Mouse (Mus musculus) heart, embryonic 14.5 days (tissue): ENCODE measurements around the gene Hoxd4. TPM values are rescaled to one million over a fixed set of nuclear protein-coding genes. Genes with fewer than 3 reads are reported as not detected.

Experiments used
- ATAC-seq: fragments of 200-750 bp; cut with Nextera tagmentation; 2 replicates; pipeline ENCODE4 v1.8.0; 2017; ENCODE audit warnings: low read depth, moderate TSS enrichment; ENCODE audit not compliant: insufficient number of reproducible peaks, insufficient read depth, low FRiP score
- H3K27ac ChIP-seq, 2 experiments: fragments of 200-500 bp in 1 of 2; fragments of 300-500 bp in 1 of 2; sonication (generic) in 1 of 2; replicated peaks in 1 of 2; 2 replicates each; pipeline ENCODE4 v1.5.1; 2012 to 2014; ENCODE audit warnings: low read depth in 2 of 2, low read length in 2 of 2, control low read depth in 1 of 2, mild to moderate bottlenecking in 1 of 2, mixed read lengths in 1 of 2; ENCODE audit not compliant: control insufficient read depth in 1 of 2, insufficient read depth in 1 of 2
- H3K27me3 ChIP-seq: fragments of 300-500 bp; sonication (generic); 2 replicates; pipeline ENCODE4 v1.6.1; 2014; ENCODE audit warnings: mild to moderate bottlenecking, low read length, control low read depth; ENCODE audit not compliant: control insufficient read depth, insufficient read depth
- H3K36me3 ChIP-seq: fragments of 300-500 bp; sonication (generic); 2 replicates; pipeline ENCODE4 v1.6.1; 2014; ENCODE audit warnings: mild to moderate bottlenecking, control low read depth, low read length, mixed read lengths; ENCODE audit not compliant: control insufficient read depth, insufficient read depth
- H3K4me1 ChIP-seq, 2 experiments: fragments of 200-500 bp in 1 of 2; fragments of 300-500 bp in 1 of 2; sonication (generic) in 1 of 2; 2 replicates each; pipeline ENCODE4 v1.6.1; 2012 to 2014; ENCODE audit warnings: low read length in 2 of 2, control low read depth in 1 of 2, mixed read lengths in 1 of 2; ENCODE audit not compliant: control insufficient read depth in 2 of 2, insufficient read depth in 2 of 2
- H3K4me2 ChIP-seq: fragments of 300-500 bp; sonication (generic); 2 replicates; pipeline ENCODE4 v1.6.1; 2014; ENCODE audit warnings: mild to moderate bottlenecking, low read length
- H3K4me3 ChIP-seq, 2 experiments: fragments of 200-500 bp in 1 of 2; fragments of 300-500 bp in 1 of 2; sonication (generic) in 1 of 2; 2 replicates each; pipeline ENCODE4 v1.5.1; 2012 to 2014; ENCODE audit warnings: low read length in 2 of 2, mild to moderate bottlenecking in 2 of 2, control low read depth in 1 of 2, low read depth in 1 of 2, moderate library complexity in 1 of 2; ENCODE audit not compliant: control insufficient read depth in 1 of 2, insufficient read depth in 1 of 2
- H3K9ac ChIP-seq: fragments of 300-500 bp; sonication (generic); 2 replicates; pipeline ENCODE4 v1.6.1; 2014; ENCODE audit warnings: mild to moderate bottlenecking, low read length
- H3K9me3 ChIP-seq: fragments of 300-500 bp; sonication (generic); 2 replicates; pipeline ENCODE4 v1.6.1; 2016; ENCODE audit warnings: low read length, control low read depth; ENCODE audit not compliant: control insufficient read depth
- WGBS: fragments of 180-500 bp; shearing (Covaris S2); extraction: QIAGEN DNeasy Blood & Tissue Kit; methylation state at CpG from one replicate; pipeline ENCODE4 v1.1.7; 2014; 5-methylcytosine and 5-hydroxymethylcytosine counted together
- polyA plus RNA-seq: library from polyadenylated mRNA; unstranded; fragments of >200 nt; fragmentation: Nextera tagmentation; extraction: Ambion mirVana; gene quantifications from 2 replicates; pipeline ENCODE4 v1.2.1, GENCODE M21; 2014

The Hoxd4 gene
- polyA plus RNA-seq, 1 experiment from 2014 or later = 0.34 TPM

DNA sequence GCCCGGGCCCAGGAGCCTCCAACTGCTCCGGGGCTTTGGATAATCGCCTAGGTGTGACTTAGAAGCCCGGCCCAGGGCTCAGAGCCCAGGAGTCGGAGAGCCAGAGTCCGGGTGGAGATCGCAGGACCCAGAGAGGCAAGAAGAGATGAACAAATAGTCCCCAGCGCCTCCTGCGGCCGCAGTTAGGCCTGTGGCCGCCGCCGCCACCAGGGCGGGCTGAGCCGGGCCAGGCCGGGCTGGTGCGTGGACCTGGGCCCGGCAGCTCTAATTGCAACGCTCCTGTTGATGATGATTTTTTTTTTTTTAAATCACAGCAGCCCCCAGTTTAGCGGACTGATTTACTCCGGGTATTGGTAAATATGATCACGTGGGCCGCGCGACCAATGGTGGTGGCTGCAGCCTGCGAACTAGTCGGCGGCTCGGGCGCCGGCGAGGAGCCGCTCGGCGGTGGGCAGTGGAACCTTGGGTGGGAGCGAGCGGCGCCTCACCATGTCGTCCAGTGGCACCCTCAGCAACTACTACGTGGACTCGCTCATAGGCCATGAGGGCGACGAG, 14.1 kb upstream of the Hoxd4 start, which contains the start of gene Hoxd9:
TSS of gene Hoxd9 (plus strand) at position 161 of the 555 bp plus-strand sequence.
- Histone ChIP-seq H3K4me2 (peak within 1 kb of the TSS; percentile 69), H3K27ac (no peak within 1 kb of the TSS), H3K4me3 (peak within 1 kb of the TSS; percentile 31 to 42), H3K9me3 (no peaks in the 10 kb centered on the region), H3K36me3 (no peaks in the 10 kb centered on the region), H3K9ac (no peak within 1 kb of the TSS), H3K27me3 (peaks cover 99% of the 10 kb centered on the region), H3K4me1 (peaks cover 0 to 7% of the 10 kb centered on the region in 2 experiments; a peak in 2 of 4 replicates)
- under 1% methylated on average over 43 of the region's 43 CpGs for WGBS
- ATAC-seq = no peak; the same call in 1 of the 2 replicates

DNA sequence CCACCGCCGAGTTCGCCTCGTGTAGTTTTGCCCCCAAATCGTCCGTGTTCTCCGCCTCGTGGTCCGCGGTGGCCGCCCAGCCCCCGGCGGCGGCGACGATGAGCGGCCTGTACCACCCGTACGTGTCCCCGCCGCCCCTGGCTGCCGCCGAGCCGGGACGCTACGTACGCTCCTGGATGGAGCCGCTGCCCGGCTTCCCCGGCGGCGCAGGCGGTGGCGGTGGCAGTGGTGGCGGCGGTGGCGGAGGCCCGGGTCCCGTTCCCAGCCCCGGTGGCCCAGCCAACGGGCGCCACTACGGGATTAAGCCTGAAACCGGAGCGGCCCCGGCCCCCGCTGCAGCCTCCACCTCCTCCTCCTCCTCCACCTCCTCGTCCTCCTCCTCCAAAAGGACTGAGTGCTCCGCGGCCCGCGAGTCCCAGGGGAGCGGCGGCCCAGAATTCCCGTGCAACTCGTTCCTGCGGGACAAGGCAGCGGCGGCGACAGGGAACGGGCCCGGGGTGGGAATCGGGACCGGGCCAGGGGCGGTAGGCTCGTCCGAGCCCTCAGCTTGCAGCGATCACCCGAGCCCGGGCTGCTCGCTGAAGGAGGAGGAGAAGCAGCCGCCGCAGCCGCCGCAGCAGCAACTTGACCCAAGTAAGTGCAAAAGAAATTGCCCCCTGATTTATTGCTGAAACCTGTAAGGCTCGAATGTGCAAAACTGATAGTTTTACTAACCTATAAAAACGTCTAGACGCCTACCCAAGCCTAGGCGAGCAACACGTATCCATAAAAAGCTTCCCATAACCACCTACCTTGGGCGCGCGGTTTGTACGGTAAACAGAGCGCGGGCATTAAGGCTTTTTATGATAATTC, 13.3 kb upstream of the Hoxd4 start:
- Histone ChIP-seq H3K9ac (no peak overlapping the region), H3K36me3 (no peaks in the 10 kb centered on the region), H3K4me3 (peak overlapping the region; percentile 31 to 42), H3K4me1 (peaks cover 0 to 7% of the 10 kb centered on the region in 2 experiments; a peak in 2 of 4 replicates), H3K9me3 (no peaks in the 10 kb centered on the region), H3K27me3 (peaks cover 99% of the 10 kb centered on the region), H3K4me2 (peak overlapping the region; percentile 69), H3K27ac (no peak overlapping the region)
- ATAC-seq = no peak
- WGBS = under 1% methylated on average over 77 of the region's 86 CpGs

DNA sequence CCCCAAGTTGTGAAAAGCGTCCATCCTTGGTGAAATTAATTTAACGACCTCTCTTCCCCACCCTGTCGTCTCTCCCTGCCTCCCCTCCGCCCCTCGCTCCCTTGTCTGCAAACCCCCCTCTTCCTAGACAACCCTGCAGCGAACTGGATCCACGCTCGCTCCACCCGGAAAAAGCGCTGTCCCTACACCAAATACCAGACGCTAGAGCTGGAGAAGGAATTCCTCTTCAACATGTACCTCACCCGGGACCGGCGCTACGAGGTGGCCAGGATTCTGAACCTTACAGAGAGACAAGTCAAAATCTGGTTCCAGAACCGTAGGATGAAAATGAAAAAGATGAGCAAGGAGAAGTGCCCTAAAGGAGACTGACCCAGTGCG, 12.7 kb upstream of the Hoxd4 start:
- H3K4me3 ChIP-seq = no peak overlapping the region
- WGBS = 3% methylated on average over 17 of the region's 17 CpGs
- ATAC-seq = no peak

DNA sequence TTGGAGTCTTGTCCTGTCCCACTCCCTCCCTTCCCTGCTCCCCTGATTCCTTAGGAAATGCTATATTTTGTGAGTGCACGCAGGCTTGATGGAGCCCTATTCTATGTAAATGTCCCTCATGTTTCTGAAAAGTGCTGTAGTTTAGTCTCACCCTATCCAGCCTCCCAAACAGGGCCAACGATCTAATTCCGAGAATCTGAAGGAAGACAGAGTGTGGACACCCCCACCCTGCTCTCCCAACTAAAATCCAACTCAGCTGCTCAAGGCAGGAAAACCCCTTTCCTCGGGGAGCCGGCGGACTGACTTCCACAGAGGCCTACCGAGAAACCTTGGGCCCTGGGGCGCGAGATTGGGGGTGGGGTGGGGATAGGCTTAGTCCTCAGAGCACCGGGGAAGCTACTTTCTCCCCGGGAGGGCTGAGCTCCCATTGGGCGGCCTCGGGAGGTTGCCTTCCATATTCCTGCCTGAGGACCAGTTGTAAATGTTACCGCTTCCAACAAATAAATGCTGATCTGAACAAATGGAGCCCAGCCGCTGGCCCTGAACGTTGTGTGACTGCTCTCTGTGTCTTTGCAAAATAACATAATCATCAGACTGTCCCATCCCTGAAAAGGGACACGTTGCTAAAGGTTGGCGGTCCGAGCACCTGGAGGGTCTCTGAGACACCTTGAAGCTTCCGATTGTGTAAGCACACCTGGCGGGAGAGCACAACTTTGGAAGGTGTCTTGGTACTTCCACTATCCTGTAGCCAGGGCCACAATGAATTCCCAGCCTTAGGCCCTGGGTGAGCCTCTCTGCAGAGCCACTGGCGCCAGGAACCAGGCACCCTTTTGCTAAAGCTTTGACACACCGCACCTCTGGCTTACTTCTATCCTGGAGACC, 11.8 kb upstream of the Hoxd4 start:
- Histone ChIP-seq H3K4me1 (peaks cover 0 to 11% of the 10 kb centered on the region in 2 experiments; a peak in 3 of 4 replicates), H3K9ac (no peak overlapping the region), H3K27ac (no peak overlapping the region), H3K4me2 (no peak overlapping the region), H3K36me3 (no peaks in the 10 kb centered on the region), H3K9me3 (no peaks in the 10 kb centered on the region), H3K4me3 (no peak overlapping the region), H3K27me3 (peaks cover 99% of the 10 kb centered on the region)
- ATAC-seq = no peak
- 3% methylated on average over 23 of the region's 23 CpGs for WGBS

More for the DNA sequence above, 12.7 kb upstream of the Hoxd4 start:
- Histone ChIP-seq H3K4me1 (peaks cover 0 to 7% of the 10 kb centered on the region in 2 experiments; a peak in 2 of 4 replicates), H3K27me3 (peaks cover 99% of the 10 kb centered on the region), H3K4me2 (no peak overlapping the region), H3K36me3 (no peaks in the 10 kb centered on the region), H3K9me3 (no peaks in the 10 kb centered on the region), H3K27ac (no peak overlapping the region), H3K9ac (no peak overlapping the region)

DNA sequence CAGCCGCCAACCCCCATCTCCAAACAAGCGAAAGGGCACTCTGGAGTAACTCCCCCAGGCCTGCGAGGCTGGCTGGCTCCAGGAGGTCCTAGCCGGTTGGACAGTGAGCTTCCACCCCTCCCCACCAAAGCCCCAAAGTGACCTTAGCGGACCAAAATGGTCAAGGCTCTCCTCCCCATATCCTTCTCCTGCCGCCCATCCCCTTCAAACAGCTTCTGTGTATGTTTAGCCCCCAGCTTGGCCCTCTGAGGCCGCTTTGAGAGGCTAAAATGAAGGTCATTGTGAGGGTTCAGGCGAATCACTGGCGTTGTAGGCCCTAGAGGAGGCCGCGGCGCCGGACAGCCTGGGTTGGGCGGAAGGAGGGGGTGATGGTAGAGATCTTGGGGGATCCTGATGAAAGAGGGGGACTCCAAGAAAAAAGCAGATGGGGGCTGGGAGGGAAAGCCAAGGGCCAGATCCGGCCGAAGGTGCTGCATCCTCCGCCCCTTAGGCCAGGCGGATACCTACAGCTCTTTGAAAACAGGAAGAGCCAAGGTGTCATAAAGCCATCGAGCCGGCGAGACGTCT, 11.1 kb upstream of the Hoxd4 start:
- WGBS = 6% methylated on average over 22 of the region's 22 CpGs
- Histone ChIP-seq H3K9me3 (no peaks in the 10 kb centered on the region), H3K4me3 (no peak overlapping the region), H3K27ac (no peak overlapping the region), H3K36me3 (no peaks in the 10 kb centered on the region), H3K9ac (no peak overlapping the region), H3K4me2 (no peak overlapping the region), H3K27me3 (peaks cover 98% of the 10 kb centered on the region), H3K4me1 (peaks cover 0 to 19% of the 10 kb centered on the region in 2 experiments; a peak in 3 of 4 replicates)
- no peak for ATAC-seq

DNA sequence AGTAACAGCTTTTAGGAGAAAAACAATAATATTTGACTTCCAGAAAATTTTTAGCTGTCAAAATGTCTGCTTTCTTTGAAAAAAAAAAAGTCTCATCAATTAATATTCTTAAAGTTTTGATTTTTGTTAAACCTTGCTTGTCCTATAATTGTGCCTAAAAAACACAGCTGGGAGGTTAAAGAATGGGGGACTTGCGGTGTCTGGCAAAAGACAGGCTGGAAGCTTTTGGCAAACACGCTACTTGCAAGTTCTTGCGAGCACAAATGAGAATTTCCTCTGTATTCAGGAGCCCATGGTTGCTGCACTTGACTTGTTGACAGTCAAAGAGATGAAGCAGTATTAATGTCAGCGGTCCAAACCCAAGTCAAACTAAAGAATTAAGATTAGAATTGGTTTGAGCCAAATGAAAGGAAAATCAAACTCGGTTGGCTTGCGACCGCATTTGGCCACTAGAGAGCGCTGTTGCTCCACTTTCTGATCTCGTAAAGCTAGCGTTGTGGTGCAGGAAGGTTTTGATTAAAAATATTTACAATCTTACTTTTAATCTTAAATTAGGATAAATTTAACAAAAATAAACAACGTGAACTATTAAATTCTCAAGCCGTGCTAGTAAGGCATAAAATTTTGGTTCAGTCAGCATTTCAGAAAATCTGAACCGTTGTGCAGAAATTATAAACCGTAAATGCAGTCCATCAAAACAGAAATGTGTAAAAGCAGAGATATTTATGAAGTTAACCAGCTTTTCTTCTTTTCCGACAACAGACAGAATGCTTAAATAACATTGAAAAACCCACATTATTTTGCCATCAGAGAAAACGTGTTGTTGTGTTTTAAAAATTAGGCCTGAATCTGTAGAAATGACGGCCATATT, 9.5 kb upstream of the Hoxd4 start:
- Histone ChIP-seq H3K9ac (no peak overlapping the region), H3K4me2 (no peak overlapping the region), H3K27ac (no peak overlapping the region), H3K4me3 (no peak overlapping the region), H3K4me1 (peaks cover 0 to 20% of the 10 kb centered on the region in 2 experiments; a peak in 3 of 4 replicates), H3K9me3 (no peaks in the 10 kb centered on the region), H3K36me3 (no peaks in the 10 kb centered on the region), H3K27me3 (peaks cover 98% of the 10 kb centered on the region)
- 14% methylated on average over 17 of the region's 17 CpGs for WGBS
- ATAC-seq = no peak
